In the genomic region with DNA sequence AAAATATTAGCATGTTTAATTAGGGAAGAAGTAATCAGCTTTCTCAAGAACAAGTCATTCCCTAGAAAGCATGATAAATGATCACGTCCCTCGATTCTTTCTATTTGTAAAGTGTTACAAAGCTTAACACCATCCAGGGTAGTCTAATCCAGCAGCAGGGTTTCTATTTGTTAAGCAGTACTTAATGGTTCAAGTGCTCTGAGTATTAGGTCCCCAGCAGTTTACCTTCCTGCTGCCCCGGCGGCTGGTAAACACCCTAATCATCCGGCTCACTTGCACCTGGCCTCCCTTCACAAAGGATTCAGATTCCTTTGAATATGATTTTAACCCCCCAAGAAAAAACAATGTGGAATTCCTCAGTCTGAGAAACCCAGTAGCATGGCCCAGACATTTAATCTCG, we compare ENCODE assay signal across 12 mouse cellular contexts.
"Had no signal": no experiment of that assay in that cellular context is flagged by ENCODE, and none has a peak within 500 bp of the region (broad histone marks: within the 10 kb centered on the region; RNA-seq: fewer than 3 reads in every experiment).

No protein-coding gene starts in this region.

- H3K4me2 ChIP-seq: intestine, embryonic 15.5 days; limb, embryonic 12.5 days; liver, embryonic 13.5 days; midbrain, embryonic 12.5 days had no signal

- H3K4me1 ChIP-seq: intestine, embryonic 15.5 days; liver, embryonic 13.5 days; megakaryocyte, embryonic 14.5 days had no signal

- H3K9ac ChIP-seq: intestine, embryonic 15.5 days; limb, embryonic 12.5 days; liver, embryonic 13.5 days; liver, postnatal 0 days; midbrain, embryonic 12.5 days had no signal

- H3K36me3 ChIP-seq: intestine, embryonic 15.5 days; limb, embryonic 12.5 days; liver, embryonic 13.5 days; midbrain, embryonic 12.5 days had no signal

- H3K4me3 ChIP-seq: intestine, embryonic 15.5 days; layer of hippocampus, adult 2 months; limb, embryonic 12.5 days; liver, embryonic 13.5 days; megakaryocyte, embryonic 14.5 days; midbrain, embryonic 12.5 days had no signal

- H3K27me3 ChIP-seq: intestine, embryonic 15.5 days; limb, embryonic 12.5 days; liver, embryonic 13.5 days; midbrain, embryonic 12.5 days had no signal

- H3K9me3 ChIP-seq: intestine, embryonic 15.5 days; limb, embryonic 12.5 days; liver, embryonic 13.5 days; midbrain, embryonic 12.5 days had no signal

- ATAC-seq: intestine, embryonic 15.5 days; liver, postnatal 0 days; midbrain, embryonic 16.5 days had no signal

- H3K27ac ChIP-seq: intestine, embryonic 15.5 days; layer of hippocampus, adult 2 months; limb, embryonic 12.5 days; liver, embryonic 13.5 days; macrophage; midbrain, embryonic 12.5 days had no signal

- DNase-seq: liver; liver, embryonic 13.5 days; lung, postnatal 10 days; thymus, adult 18-20 months had no signal
